ENCODE assay signal across 8 mouse cellular contexts in the genomic region with DNA sequence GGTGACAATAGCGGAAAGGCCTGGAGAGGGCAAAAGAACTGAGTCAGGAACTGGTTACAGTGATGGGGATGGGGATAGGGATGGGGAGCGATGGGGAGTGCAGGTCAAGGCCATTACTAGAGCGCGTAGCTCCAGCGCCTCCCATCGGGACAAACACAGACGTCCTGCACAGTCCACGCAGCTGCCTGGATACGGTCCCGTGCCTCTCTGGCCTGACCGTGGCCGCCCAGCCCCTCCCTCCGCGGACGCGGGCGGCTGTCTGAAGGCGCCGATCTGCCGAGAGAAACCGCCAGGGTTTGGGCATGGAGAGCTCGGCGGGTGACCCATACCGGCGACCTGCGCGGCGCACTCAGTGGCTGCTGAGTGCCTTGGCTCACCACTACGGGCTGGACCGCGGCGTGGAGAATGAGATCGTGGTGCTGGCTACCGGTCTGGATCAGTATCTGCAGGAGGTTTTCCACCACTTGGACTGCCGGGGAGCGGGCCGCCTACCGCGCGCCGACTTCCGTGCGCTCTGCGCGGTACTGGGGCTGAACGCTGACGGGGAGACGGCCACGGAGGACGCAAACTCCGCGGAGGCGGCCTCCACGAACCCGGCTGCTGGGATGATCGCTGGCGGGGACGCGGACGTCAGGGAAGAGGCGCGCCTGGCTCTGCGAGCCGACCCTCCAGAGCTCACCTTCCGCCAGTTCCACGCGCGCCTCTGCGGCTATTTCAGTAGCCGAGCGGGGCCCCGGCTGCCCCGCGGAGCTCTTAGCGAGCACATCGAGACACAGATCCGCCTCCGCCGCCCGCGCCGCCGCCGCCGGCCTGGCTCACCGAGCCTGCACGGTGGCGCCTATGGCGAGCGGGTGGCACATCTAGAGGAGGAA. TPM values are rescaled to one million over a fixed set of nuclear protein-coding genes. Genes with fewer than 3 reads are reported as not detected.
A peak's percentile ranks its signal among the peaks of the same experiment; 100 is the strongest.
DNase-seq lines count a peak whose midpoint lies in the region; ATAC-seq and TF ChIP-seq lines count a peak whose summit lies in the region.

A gene (plus strand): TSS at position 279 of the 872 bp plus-strand sequence.

- peak within 1 kb of the TSS; percentile 59 for H3K9ac ChIP-seq in ES-E14 (ENCODE audit: insufficient read depth, low read depth, low read length, poor library complexity, severe bottlenecking)
- peak within 1 kb of the TSS; percentile 81 for H3K9ac ChIP-seq in hindbrain, embryonic 11.5 days (ENCODE audit: low read depth, low read length)
- H3K9ac ChIP-seq in lung, embryonic 15.5 days = peak within 1 kb of the TSS; percentile 54

- peak within 1 kb of the TSS; percentile 95 for H3K4me2 ChIP-seq in hindbrain, embryonic 11.5 days (replicated peaks; ENCODE audit: low read depth, low read length)
- H3K4me2 ChIP-seq in lung, embryonic 15.5 days = peak within 1 kb of the TSS; percentile 90

- H3K27me3 ChIP-seq in hindbrain, embryonic 11.5 days (ENCODE audit: control insufficient read depth, insufficient read depth, low read length) = peaks cover 40% of the 10 kb centered on the region
- peaks cover 46% of the 10 kb centered on the region for H3K27me3 ChIP-seq in lung, embryonic 15.5 days

- DNase-seq in ES-E14 (ENCODE audit: low read depth, low spot score) = peak; percentile 40
- DNase-seq in frontal cortex, postnatal 36 days (ENCODE audit: low spot score in 2 of 2) = peak; percentile 61 to 66
- DNase-seq in hindbrain, embryonic 11.5 days (ENCODE audit: low spot score) = peak; percentile 78
- DNase-seq in layer of hippocampus, postnatal 10 days (ENCODE audit: low spot score in 2 of 2) = peak; percentile 44 to 56
- DNase-seq in right cerebral cortex, adult 18-20 months = peak; percentile 68

- H3K27ac ChIP-seq in ES-E14 (ENCODE audit: insufficient read depth, low read depth, low read length, poor library complexity, severe bottlenecking) = no peak within 1 kb of the TSS
- no peak within 1 kb of the TSS for H3K27ac ChIP-seq in brown adipose tissue, adult 24 weeks (replicated peaks; ENCODE audit: low read depth, low read length)
- H3K27ac ChIP-seq in hindbrain, embryonic 11.5 days (ENCODE audit: low read depth, low read length) = peak within 1 kb of the TSS; percentile 68
- peak within 1 kb of the TSS; percentile 57 for H3K27ac ChIP-seq in lung, embryonic 15.5 days

- under 1% methylated on average over 88 of the region's 90 CpGs for WGBS in hindbrain, embryonic 11.5 days
- WGBS in lung, embryonic 15.5 days = under 1% methylated on average over 77 of the region's 90 CpGs

- H3K36me3 ChIP-seq in ES-E14 (ENCODE audit: control insufficient read depth, insufficient read depth, low read length, poor library complexity, severe bottlenecking) = no peaks in the 10 kb centered on the region
- H3K36me3 ChIP-seq in hindbrain, embryonic 11.5 days (ENCODE audit: control insufficient read depth, insufficient read depth, low read length) = no peaks in the 10 kb centered on the region
- no peaks in the 10 kb centered on the region for H3K36me3 ChIP-seq in lung, embryonic 15.5 days

- in situ Hi-C loops in ES-E14 (cut with MboI; ENCODE audit: low sequenced_read_pairs in 2 of 2, unreplicated experiment in 2 of 2) = no loop called here

- no peaks in the 10 kb centered on the region for H3K9me3 ChIP-seq in ES-E14 (ENCODE audit: control insufficient read depth, insufficient read depth, low read depth, low read length)
- H3K9me3 ChIP-seq in hindbrain, embryonic 11.5 days (ENCODE audit: control insufficient read depth, low read length) = no peaks in the 10 kb centered on the region
- H3K9me3 ChIP-seq in lung, embryonic 15.5 days = no peaks in the 10 kb centered on the region

- H3K4me3 ChIP-seq in ES-E14 (ENCODE audit: insufficient read depth in 1 of 2, low read depth in 1 of 2, low read length in 2 of 2, poor library complexity in 1 of 2, severe bottlenecking in 1 of 2) = peak within 1 kb of the TSS; percentile 70 to 71
- peak within 1 kb of the TSS; percentile 43 for H3K4me3 ChIP-seq in brown adipose tissue, adult 24 weeks (ENCODE audit: insufficient read depth, low read depth, low read length)
- H3K4me3 ChIP-seq in hindbrain, embryonic 11.5 days (ENCODE audit: low read depth, low read length) = peak within 1 kb of the TSS; percentile 72
- H3K4me3 ChIP-seq in lung, embryonic 15.5 days = peak within 1 kb of the TSS; percentile 56

- ATAC-seq in hindbrain, embryonic 11.5 days (ENCODE audit: low FRiP score) = peak; percentile 84
- ATAC-seq in lung, embryonic 15.5 days (ENCODE audit: borderline replicate concordance, extremely low read depth, low FRiP score, low TSS enrichment) = peak; percentile 64
- ATAC-seq in megakaryocyte-erythroid progenitor cell, adult 5-6 weeks (replicated peaks; ENCODE audit: low FRiP score, low TSS enrichment, poor library complexity, severe bottlenecking) = no peak

- H3K4me1 ChIP-seq in ES-E14 (ENCODE audit: control insufficient read depth in 2 of 2, insufficient read depth in 2 of 2, low read length in 2 of 2, poor library complexity in 1 of 2) = peaks cover 0 to 3% of the 10 kb centered on the region in 2 experiments; a peak in 1 of 4 replicates
- H3K4me1 ChIP-seq in brown adipose tissue, adult 24 weeks (ENCODE audit: control insufficient read depth, insufficient read depth, insufficient read length, low read length) = no peaks in the 10 kb centered on the region
- H3K4me1 ChIP-seq in hindbrain, embryonic 11.5 days (replicated peaks; ENCODE audit: control insufficient read depth, insufficient read depth, low read length) = peaks cover 11% of the 10 kb centered on the region; the same call in 1 of the 2 replicates
- H3K4me1 ChIP-seq in lung, embryonic 15.5 days = peaks cover 45% of the 10 kb centered on the region

TF ChIP-seq in ES-E14, 5 proteins besides CTCF, POLR2A, EP300 and RAD21:
- no peak for TF ChIP-seq MAFK (IDR thresholded peaks at IDR 0.05; ENCODE audit: insufficient read depth, low read depth, low read length)
- no peak for TF ChIP-seq CHD2 (IDR thresholded peaks at IDR 0.05; ENCODE audit: low read depth, low read length)
- no peak for TF ChIP-seq ZNF384 (IDR thresholded peaks at IDR 0.05; ENCODE audit: low read depth, low read length)
- no peak for TF ChIP-seq HCFC1 (IDR thresholded peaks at IDR 0.05; ENCODE audit: borderline replicate concordance, insufficient read depth, low read length)
- no peak for TF ChIP-seq ZC3H11A (IDR thresholded peaks at IDR 0.05; ENCODE audit: borderline replicate concordance, low read depth, low read length)
TF ChIP-seq in ES-E14: peak in this region for 0.

RNA-seq across cellular contexts. Expression of the gene that starts here (rescaled TPM):
- not detected in 2 replicates for total RNA-seq in ES-E14 (2012; rRNA removed)
- 0.36 TPM in 1 of 2 replicates, not detected in the other for polyA plus RNA-seq in brown adipose tissue, adult 24 weeks (2012; ENCODE audit: insufficient read depth, insufficient read length, missing spikeins)
- 5.6 and 7.7 TPM in 2 replicates for polyA plus RNA-seq in hindbrain, embryonic 11.5 days (2014; fragmentation: Nextera tagmentation; extraction: Ambion mirVana)
- total RNA-seq in layer of hippocampus, postnatal 10 days (2021) = 1 to 10 TPM; 3.6 to 7.4 TPM
- polyA plus RNA-seq in lung, embryonic 15.5 days (2015; fragmentation: Nextera tagmentation; extraction: Ambion mirVana) = 5.4 and 6.0 TPM in 2 replicates
- 0.48 and 0.77 TPM in 2 replicates for total RNA-seq in megakaryocyte-erythroid progenitor cell, adult 5-6 weeks (2014; fragmentation: Nextera tagmentation)
- 0.72 and 1.2 TPM in 2 replicates for total RNA-seq in megakaryocyte-erythroid progenitor cell, adult 5-6 weeks (2017)

Comparison
In these comparisons a context has a peak if more than half of its experiments do, and no peak if none do; other contexts are left out.
1. Peak in DNase-seq, H3K4me3 ChIP-seq and H3K9ac ChIP-seq in ES-E14; RNA of the gene not detected or under 1 TPM.
2. H3K27ac ChIP-seq: peak in hindbrain, embryonic 11.5 days (single experiment) and lung, embryonic 15.5 days (single experiment); none in ES-E14 (single experiment) and brown adipose tissue, adult 24 weeks (single experiment).
3. Peak in every context shown above with its lines, with median percentiles within 50 percentile points of each other: DNase-seq, H3K4me3 ChIP-seq and H3K9ac ChIP-seq.